Mouse (Mus musculus): ENCODE data around the gene Cd300ld5. TPM values are rescaled to one million over a fixed set of nuclear protein-coding genes. Genes with fewer than 3 reads are reported as not detected.

Cd300ld5 gene
- polyA plus RNA-seq, 1 experiment from 2014 or later: not detected

- no peaks in the 10 kb centered on the region for H3K9me3 ChIP-seq (ENCODE audit: control insufficient read depth)
- H3K4me3 ChIP-seq (ENCODE audit: low read depth, low read length): no peak overlapping the region
- no peak for TF ChIP-seq CTCF (IDR thresholded peaks at IDR 0.05; ENCODE audit: low read depth)
- no peak overlapping the region for H3K27ac ChIP-seq (ENCODE audit: low read depth, low read length)
- ATAC-seq: no peak
- no peaks in the 10 kb centered on the region for H3K36me3 ChIP-seq (ENCODE audit: control insufficient read depth, insufficient read depth)
- H3K9ac ChIP-seq (ENCODE audit: low read depth, low read length): no peak overlapping the region
- no peaks in the 10 kb centered on the region for H3K4me1 ChIP-seq (replicated peaks; ENCODE audit: control insufficient read depth, insufficient read depth, low read length)
- 57% methylated on average over 3 of the region's 3 CpGs for WGBS
- H3K27me3 ChIP-seq (replicated peaks; ENCODE audit: control insufficient read depth, insufficient read depth, low read length): no peaks in the 10 kb centered on the region; the same call in 1 of the 2 replicates
- H3K4me2 ChIP-seq (replicated peaks; ENCODE audit: low read depth): no peak overlapping the region
Observed at GRCm38 (mm10) chr11:115081373-115081772, 43.8 kb upstream of the Cd300ld5 start.

DNA sequence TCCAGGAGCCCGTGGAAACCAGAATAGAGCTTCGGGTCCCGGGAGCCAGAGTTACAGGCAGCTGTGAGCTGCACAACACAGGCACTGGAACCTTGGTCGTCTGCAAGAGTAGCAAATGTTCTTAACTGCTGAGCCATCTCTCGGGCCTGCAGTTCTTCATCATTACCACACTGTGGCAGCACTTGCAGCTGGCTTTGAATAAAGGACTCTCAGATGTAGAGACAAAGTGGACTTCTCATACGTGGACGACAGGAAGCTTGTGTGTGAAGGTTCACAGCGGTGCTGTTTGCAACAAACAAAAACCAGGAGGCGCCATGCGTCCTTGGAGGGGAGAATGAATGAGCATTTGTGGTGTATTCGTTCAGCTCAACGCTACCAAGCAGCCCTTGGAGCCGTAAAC lies 43.3 kb upstream of the Cd300ld5 start:
- no peaks in the 10 kb centered on the region; the same call in 1 of the 2 replicates for H3K27me3 ChIP-seq (replicated peaks; ENCODE audit: control insufficient read depth, insufficient read depth, low read length)
- H3K4me1 ChIP-seq (replicated peaks; ENCODE audit: control insufficient read depth, insufficient read depth, low read length): no peaks in the 10 kb centered on the region
- WGBS: 29% methylated on average over 13 of the region's 13 CpGs
- ATAC-seq: no peak
- no peak overlapping the region for H3K27ac ChIP-seq (ENCODE audit: low read depth, low read length)
- no peaks in the 10 kb centered on the region for H3K9me3 ChIP-seq (ENCODE audit: control insufficient read depth)
- no peaks in the 10 kb centered on the region for H3K36me3 ChIP-seq (ENCODE audit: control insufficient read depth, insufficient read depth)
- TF ChIP-seq CTCF (IDR thresholded peaks at IDR 0.05; ENCODE audit: low read depth): peak; percentile 90
- H3K4me2 ChIP-seq (replicated peaks; ENCODE audit: low read depth): no peak overlapping the region
- H3K4me3 ChIP-seq (ENCODE audit: low read depth, low read length): no peak overlapping the region
- no peak overlapping the region for H3K9ac ChIP-seq (ENCODE audit: low read depth, low read length)

- no peaks in the 10 kb centered on the region for H3K36me3 ChIP-seq (ENCODE audit: control insufficient read depth, insufficient read depth)
- H3K9ac ChIP-seq (ENCODE audit: low read depth, low read length): no peak overlapping the region
- no peak for ATAC-seq
- H3K4me1 ChIP-seq (replicated peaks; ENCODE audit: control insufficient read depth, insufficient read depth, low read length): 0 out of 2 replicates have a peak, but pooled peaks cover 2% of the 10 kb centered on the region
- no peak overlapping the region for H3K4me3 ChIP-seq (ENCODE audit: low read depth, low read length)
- no peak overlapping the region for H3K4me2 ChIP-seq (replicated peaks; ENCODE audit: low read depth)
- no peak overlapping the region for H3K27ac ChIP-seq (ENCODE audit: low read depth, low read length)
- TF ChIP-seq CTCF (IDR thresholded peaks at IDR 0.05; ENCODE audit: low read depth): no peak
- no peaks in the 10 kb centered on the region for H3K9me3 ChIP-seq (ENCODE audit: control insufficient read depth)
- WGBS: 73% methylated on average over 5 of the region's 5 CpGs
- no peaks in the 10 kb centered on the region; the same call in 1 of the 2 replicates for H3K27me3 ChIP-seq (replicated peaks; ENCODE audit: control insufficient read depth, insufficient read depth, low read length)
Observed at GRCm38 (mm10) chr11:115078680-115079079, 41.1 kb upstream of the Cd300ld5 start.

DNA sequence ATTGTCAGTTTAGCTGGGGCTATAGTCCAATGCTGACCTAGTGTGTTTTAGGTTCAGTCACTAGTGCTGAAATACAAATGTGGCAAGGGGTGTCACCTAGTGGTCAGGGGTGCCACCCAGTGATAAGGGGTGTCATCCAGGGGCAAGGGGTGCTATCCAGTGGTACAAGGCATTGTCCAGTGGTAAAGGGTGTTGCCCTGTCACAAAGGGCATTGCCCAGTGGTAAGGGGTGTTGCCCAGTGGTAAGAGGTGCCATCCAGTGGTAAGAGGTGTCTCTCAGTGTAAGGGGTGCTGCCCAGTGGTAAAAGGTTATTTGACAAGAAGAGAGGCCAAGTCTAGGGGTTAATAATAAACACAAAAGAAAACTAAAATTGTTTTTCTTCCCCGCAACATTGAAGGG lies 39.9 kb upstream of the Cd300ld5 start:
- no peak for TF ChIP-seq CTCF (IDR thresholded peaks at IDR 0.05; ENCODE audit: low read depth)
- Histone ChIP-seq H3K9me3 (ENCODE audit: control insufficient read depth) (no peaks in the 10 kb centered on the region), H3K4me1 (replicated peaks; ENCODE audit: control insufficient read depth, insufficient read depth, low read length) (0 out of 2 replicates have a peak, but pooled peaks cover 2% of the 10 kb centered on the region), H3K4me2 (replicated peaks; ENCODE audit: low read depth) (no peak overlapping the region), H3K9ac (ENCODE audit: low read depth, low read length) (no peak overlapping the region), H3K4me3 (ENCODE audit: low read depth, low read length) (no peak overlapping the region), H3K27me3 (replicated peaks; ENCODE audit: control insufficient read depth, insufficient read depth, low read length) (no peaks in the 10 kb centered on the region; the same call in 1 of the 2 replicates), H3K27ac (ENCODE audit: low read depth, low read length) (no peak overlapping the region), H3K36me3 (ENCODE audit: control insufficient read depth, insufficient read depth) (no peaks in the 10 kb centered on the region)
- WGBS: 95% methylated on average over 1 of the region's 1 CpGs
- ATAC-seq: no peak

DNA sequence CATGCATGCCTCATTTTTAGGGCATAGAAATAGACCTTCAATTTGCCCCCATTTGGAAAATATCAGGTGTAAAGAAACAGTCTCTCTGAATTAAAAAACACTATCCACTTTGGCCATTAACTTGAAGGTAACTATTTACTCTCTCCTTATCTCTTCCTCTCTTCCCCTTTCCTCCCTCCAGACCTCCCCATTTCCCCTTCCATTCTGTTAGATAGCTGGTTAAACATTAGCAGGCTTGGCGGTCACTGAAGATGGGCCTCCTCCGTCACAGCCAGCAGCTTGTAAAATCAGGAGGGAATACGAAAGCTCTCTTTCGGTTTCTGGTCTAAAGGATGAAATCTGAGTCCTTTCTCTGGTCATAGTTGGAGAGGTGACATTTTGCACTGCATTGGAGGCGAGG lies 38.3 kb upstream of the Cd300ld5 start:
- no peak overlapping the region for H3K4me2 ChIP-seq (replicated peaks; ENCODE audit: low read depth)
- TF ChIP-seq CTCF (IDR thresholded peaks at IDR 0.05; ENCODE audit: low read depth): no peak
- no peak overlapping the region for H3K4me3 ChIP-seq (ENCODE audit: low read depth, low read length)
- no peak overlapping the region for H3K27ac ChIP-seq (ENCODE audit: low read depth, low read length)
- H3K9ac ChIP-seq (ENCODE audit: low read depth, low read length): no peak overlapping the region
- H3K36me3 ChIP-seq (ENCODE audit: control insufficient read depth, insufficient read depth): no peaks in the 10 kb centered on the region
- peaks cover 2% of the 10 kb centered on the region; the same call in 1 of the 2 replicates for H3K4me1 ChIP-seq (replicated peaks; ENCODE audit: control insufficient read depth, insufficient read depth, low read length)
- H3K9me3 ChIP-seq (ENCODE audit: control insufficient read depth): no peaks in the 10 kb centered on the region
- ATAC-seq: no peak
- 30% methylated on average over 5 of the region's 5 CpGs for WGBS
- no peaks in the 10 kb centered on the region for H3K27me3 ChIP-seq (replicated peaks; ENCODE audit: control insufficient read depth, insufficient read depth, low read length)

DNA sequence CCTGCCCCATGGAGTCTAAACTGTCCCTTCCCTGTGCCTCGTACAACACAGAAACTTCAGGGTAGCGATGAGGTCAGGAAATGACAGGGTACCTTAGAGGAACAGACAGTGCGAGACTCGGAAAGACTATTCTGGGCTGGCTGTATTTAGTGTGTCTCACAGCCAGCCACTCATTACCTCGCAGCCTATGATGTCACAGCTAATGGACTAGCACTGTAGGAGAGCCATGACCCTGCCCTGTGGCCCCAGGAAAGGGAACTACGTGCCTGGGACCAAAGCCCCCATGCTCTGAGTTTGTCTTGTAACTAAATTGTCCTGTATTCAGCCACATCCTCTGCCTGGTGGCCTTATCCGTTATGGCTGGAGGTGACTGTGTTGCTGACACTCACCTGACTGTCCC lies 37.8 kb upstream of the Cd300ld5 start:
- no peak overlapping the region for H3K4me3 ChIP-seq (ENCODE audit: low read depth, low read length)
- H3K27ac ChIP-seq (ENCODE audit: low read depth, low read length): no peak overlapping the region
- 35% methylated on average over 7 of the region's 7 CpGs for WGBS
- no peak for ATAC-seq
- H3K27me3 ChIP-seq (replicated peaks; ENCODE audit: control insufficient read depth, insufficient read depth, low read length): no peaks in the 10 kb centered on the region
- H3K9me3 ChIP-seq (ENCODE audit: control insufficient read depth): no peaks in the 10 kb centered on the region
- H3K36me3 ChIP-seq (ENCODE audit: control insufficient read depth, insufficient read depth): no peaks in the 10 kb centered on the region
- no peak for TF ChIP-seq CTCF (IDR thresholded peaks at IDR 0.05; ENCODE audit: low read depth)
- H3K4me1 ChIP-seq (replicated peaks; ENCODE audit: control insufficient read depth, insufficient read depth, low read length): peaks cover 2% of the 10 kb centered on the region; the same call in 1 of the 2 replicates
- no peak overlapping the region for H3K9ac ChIP-seq (ENCODE audit: low read depth, low read length)
- H3K4me2 ChIP-seq (replicated peaks; ENCODE audit: low read depth): no peak overlapping the region

DNA sequence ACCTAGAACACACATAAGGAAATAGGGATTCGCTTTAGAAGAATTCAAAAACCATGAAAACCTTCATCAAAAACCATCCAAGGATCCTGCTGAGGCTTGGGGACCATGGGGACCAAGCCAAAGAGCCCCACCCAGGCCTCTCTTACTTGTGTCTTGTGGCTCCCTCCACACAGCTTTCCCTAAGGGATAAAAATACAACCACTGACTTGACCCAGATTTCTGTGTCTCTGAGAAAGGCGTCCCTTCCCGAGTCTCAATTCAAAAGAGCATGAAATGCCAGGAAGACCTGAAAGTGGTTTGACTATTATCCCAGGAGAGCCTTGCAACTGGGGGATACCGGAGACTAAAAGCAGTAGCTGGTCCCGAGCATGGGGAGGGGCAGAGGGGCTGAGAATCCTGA lies 35.4 kb upstream of the Cd300ld5 start:
- WGBS: 82% methylated on average over 5 of the region's 5 CpGs
- H3K4me1 ChIP-seq (replicated peaks; ENCODE audit: control insufficient read depth, insufficient read depth, low read length): peaks cover 2% of the 10 kb centered on the region; the same call in 1 of the 2 replicates
- no peak for ATAC-seq
- H3K9ac ChIP-seq (ENCODE audit: low read depth, low read length): no peak overlapping the region
- H3K9me3 ChIP-seq (ENCODE audit: control insufficient read depth): no peaks in the 10 kb centered on the region
- H3K27me3 ChIP-seq (replicated peaks; ENCODE audit: control insufficient read depth, insufficient read depth, low read length): no peaks in the 10 kb centered on the region
- no peak for TF ChIP-seq CTCF (IDR thresholded peaks at IDR 0.05; ENCODE audit: low read depth)
- no peak overlapping the region for H3K4me2 ChIP-seq (replicated peaks; ENCODE audit: low read depth)
- no peaks in the 10 kb centered on the region for H3K36me3 ChIP-seq (ENCODE audit: control insufficient read depth, insufficient read depth)
- H3K27ac ChIP-seq (ENCODE audit: low read depth, low read length): no peak overlapping the region
- H3K4me3 ChIP-seq (ENCODE audit: low read depth, low read length): no peak overlapping the region

All from intestine, postnatal 0 days (tissue).